Mouse (Mus musculus) bone marrow macrophage, adult 2 months (primary cell): ENCODE results near the gene Fzd5. TPM values are rescaled to one million over a fixed set of nuclear protein-coding genes. Genes with fewer than 3 reads are reported as not detected.

Source experiments
- H3K27ac ChIP-seq: 2 replicates; pipeline ENCODE4 v1.5.1; 2012; ENCODE audit warnings: low read depth, low read length; ENCODE audit not compliant: insufficient read depth
- H3K4me1 ChIP-seq: 2 replicates; pipeline ENCODE4 v1.6.1; 2012; ENCODE audit warnings: low read length; ENCODE audit not compliant: control insufficient read depth, insufficient read depth
- H3K4me3 ChIP-seq: 2 replicates; pipeline ENCODE4 v1.5.1; 2012; ENCODE audit warnings: mild to moderate bottlenecking, low read length, moderate library complexity; ENCODE audit not compliant: insufficient read depth
- CTCF ChIP-seq: IDR thresholded peaks from 2 replicates; pipeline ENCODE4 v1.5.1; 2012; ENCODE audit warnings: low read depth, mild to moderate bottlenecking, low read length, moderate library complexity
- POLR2A ChIP-seq: IDR thresholded peaks from 2 replicates; pipeline ENCODE4 v1.6.1; 2012; ENCODE audit warnings: mild to moderate bottlenecking, low read depth, low read length, borderline replicate concordance
- polyA plus RNA-seq: library from polyadenylated mRNA; stranded (reverse); fragments of >200 nt; gene quantifications from 2 replicates; pipeline ENCODE4 v1.2.4, GENCODE M21; 2012; ENCODE audit not compliant: missing spikeins, insufficient read depth, insufficient read length

The Fzd5 gene
- polyA plus RNA-seq, 1 experiment = 2.4 TPM

- Histone ChIP-seq H3K4me3 (no peak overlapping the region), H3K4me1 (no peaks in the 10 kb centered on the region; the same call in 1 of the 2 replicates), H3K27ac (no peak overlapping the region)
- TF ChIP-seq POLR2A (no peak), CTCF (no peak)
Observed at GRCm38 (mm10) chr1:64715458-64715857, 22.1 kb downstream of the Fzd5 start.

GRCm38 (mm10) chr1:64712006-64712760 lies 25.4 kb downstream of the Fzd5 start:
- no peak overlapping the region for H3K4me3 ChIP-seq
- no peaks in the 10 kb centered on the region; the same call in 1 of the 2 replicates for H3K4me1 ChIP-seq
- no peak for TF ChIP-seq POLR2A
- no peak overlapping the region for H3K27ac ChIP-seq

GRCm38 (mm10) chr1:64709891-64710290 lies 27.7 kb downstream of the Fzd5 start:
- no peak for TF ChIP-seq POLR2A
- no peak for TF ChIP-seq CTCF
- no peak overlapping the region for H3K27ac ChIP-seq
- H3K4me3 ChIP-seq = no peak overlapping the region
- no peaks in the 10 kb centered on the region for H3K4me1 ChIP-seq

GRCm38 (mm10) chr1:64706610-64707009 lies 30.9 kb downstream of the Fzd5 start:
- Histone ChIP-seq H3K27ac (no peak overlapping the region), H3K4me3 (no peak overlapping the region), H3K4me1 (no peaks in the 10 kb centered on the region)
- TF ChIP-seq CTCF (no peak), POLR2A (no peak)

- Histone ChIP-seq H3K4me1 (no peaks in the 10 kb centered on the region), H3K27ac (no peak overlapping the region), H3K4me3 (no peak overlapping the region)
- TF ChIP-seq POLR2A (no peak), CTCF (no peak)
Observed at GRCm38 (mm10) chr1:64705230-64705629, 32.3 kb downstream of the Fzd5 start.

GRCm38 (mm10) chr1:64701780-64702179 lies 35.8 kb downstream of the Fzd5 start:
- Histone ChIP-seq H3K4me3 (no peak overlapping the region), H3K4me1 (no peaks in the 10 kb centered on the region), H3K27ac (no peak overlapping the region)
- no peak for TF ChIP-seq CTCF
- TF ChIP-seq POLR2A = no peak

- H3K27ac ChIP-seq = no peak overlapping the region
- TF ChIP-seq CTCF (no peak), POLR2A (no peak)
- H3K4me1 ChIP-seq = no peaks in the 10 kb centered on the region
- H3K4me3 ChIP-seq = no peak overlapping the region
Observed at GRCm38 (mm10) chr1:64695156-64695555, 42.4 kb downstream of the Fzd5 start.

- H3K4me1 ChIP-seq = no peaks in the 10 kb centered on the region; the same call in 1 of the 2 replicates
- no peak overlapping the region for H3K27ac ChIP-seq
- TF ChIP-seq CTCF = no peak
- TF ChIP-seq POLR2A = no peak
- peak overlapping the region; percentile 91 for H3K4me3 ChIP-seq
Observed at GRCm38 (mm10) chr1:64691581-64691980, 46.0 kb downstream of the Fzd5 start.

- H3K4me3 ChIP-seq = peak overlapping the region; percentile 91
- TF ChIP-seq CTCF (no peak), POLR2A (no peak)
- H3K4me1 ChIP-seq = no peaks in the 10 kb centered on the region; the same call in 1 of the 2 replicates
- H3K27ac ChIP-seq = no peak overlapping the region
Observed at GRCm38 (mm10) chr1:64691121-64691551, 46.4 kb downstream of the Fzd5 start.

- H3K4me3 ChIP-seq = peak within 1 kb of the TSS; percentile 91
- H3K27ac ChIP-seq = peak within 1 kb of the TSS; percentile 14; the same call in 1 of the 2 replicates
- peak; percentile 38; the same call in 1 of the 2 replicates for TF ChIP-seq POLR2A
- no peak for TF ChIP-seq CTCF
- H3K4me1 ChIP-seq = no peaks in the 10 kb centered on the region; the same call in 1 of the 2 replicates
Observed at GRCm38 (mm10) chr1:64690213-64691013, 47.1 kb downstream of the Fzd5 start, which contains the start of gene Ccnyl1. Ccnyl1 (plus strand) TSS chr1:64690455.
